Mouse (Mus musculus): ENCODE measurements at regions not wholly inside any gene's neighbourhood (a gene's known extent, or its start where the extent isn't known, plus 50 kb on each side); places are given as distances from the start of the nearest gene placed in this dataset.

GRCm38 (mm10) chr3:147891682-147892081, 1039.5 kb downstream of the Ttll7 start:
- intact Hi-C loops (cut with DNase I) = no loop called here
- no peak for DNase-seq

DNA sequence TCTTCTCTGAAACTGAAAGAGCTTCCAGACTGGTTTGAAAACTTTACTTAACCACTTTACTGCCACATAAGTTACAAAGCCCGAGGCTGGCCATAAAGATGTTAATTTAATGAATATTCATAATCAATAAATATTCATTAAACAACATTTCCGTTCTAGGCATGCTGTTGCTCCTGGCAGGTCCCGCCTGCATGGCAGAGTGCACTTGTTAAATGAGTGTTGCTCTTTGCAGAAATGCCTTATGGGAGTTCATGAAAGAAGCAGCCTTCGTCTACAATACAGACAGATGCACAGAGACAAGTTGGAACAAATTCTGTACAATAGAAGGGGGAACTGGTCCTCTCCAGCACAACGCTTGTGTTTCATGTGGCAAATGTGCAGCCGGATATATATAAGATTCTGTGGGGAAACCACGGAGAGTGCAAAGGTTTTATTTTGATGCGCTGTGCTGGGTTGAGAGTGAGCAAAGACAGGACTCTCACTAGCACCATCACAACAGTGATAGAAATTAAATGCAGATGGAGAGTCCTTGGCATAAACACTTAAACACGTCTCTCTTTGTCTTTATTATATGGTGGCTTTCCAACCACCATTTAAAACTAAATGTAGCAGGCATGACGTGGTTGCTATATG, 1034.2 kb downstream of the Ttll7 start:
- no peak for DNase-seq
- intact Hi-C loops (cut with DNase I) = no loop called here

- DNase-seq = no peak
- intact Hi-C loops (cut with DNase I) = no loop called here
Measured at GRCm38 (mm10) chr3:147882936-147883645, 1030.9 kb downstream of the Ttll7 start.

GRCm38 (mm10) chr3:147878690-147879089, 1026.5 kb downstream of the Ttll7 start:
- intact Hi-C loops (cut with DNase I) = no loop called here
- no peak for DNase-seq

GRCm38 (mm10) chr3:147868281-147868680, 1016.1 kb downstream of the Ttll7 start:
- intact Hi-C loops (cut with DNase I) = no loop called here
- DNase-seq = no peak

- DNase-seq = no peak
- intact Hi-C loops (cut with DNase I) = no loop called here
Measured at GRCm38 (mm10) chr3:147853346-147853745, 1001.2 kb downstream of the Ttll7 start.

GRCm38 (mm10) chr3:147852830-147853229, 1000.7 kb downstream of the Ttll7 start:
- no peak for DNase-seq
- intact Hi-C loops (cut with DNase I) = no loop called here

DNA sequence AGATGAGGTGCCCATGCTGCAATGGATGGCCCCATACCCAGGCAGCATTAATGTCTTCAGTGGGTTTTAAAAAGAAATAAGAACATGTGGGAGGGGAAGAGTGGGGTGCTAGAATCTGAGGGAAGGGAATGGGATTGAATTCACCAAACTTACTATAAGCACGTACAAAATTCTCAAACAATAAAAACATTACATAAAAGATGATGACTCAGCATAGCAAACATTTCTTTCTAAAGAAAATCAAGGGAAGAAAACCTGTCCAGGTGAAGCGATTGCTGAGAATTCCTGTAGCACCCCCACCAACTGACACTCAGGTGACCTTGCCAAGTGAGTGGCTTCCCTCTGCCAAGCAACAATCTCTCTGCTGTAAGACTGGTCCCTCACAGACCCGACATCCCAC, 989.2 kb downstream of the Ttll7 start:
- intact Hi-C loops (cut with DNase I) = no loop called here
- DNase-seq = no peak

DNA sequence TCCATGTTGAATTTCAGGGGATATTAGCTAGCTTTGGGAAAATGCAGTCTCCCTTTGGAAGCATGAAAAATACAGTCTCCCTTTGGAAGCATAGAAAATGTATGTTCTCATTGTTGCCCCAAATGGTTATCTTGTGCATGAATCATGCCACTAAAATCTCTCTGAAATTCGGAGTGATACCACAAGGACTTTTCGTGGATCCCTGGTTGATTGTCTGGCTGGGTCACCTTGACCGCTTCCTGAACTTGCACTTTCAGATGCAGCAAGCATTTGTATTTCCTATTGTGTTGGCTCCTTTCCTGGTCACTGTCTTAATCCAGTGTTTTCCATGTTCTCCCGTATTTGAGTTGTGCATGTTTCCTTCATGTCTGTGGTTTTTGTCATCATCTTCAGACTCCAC, 986.6 kb downstream of the Ttll7 start:
- intact Hi-C loops (cut with DNase I) = no loop called here
- no peak for DNase-seq

DNA sequence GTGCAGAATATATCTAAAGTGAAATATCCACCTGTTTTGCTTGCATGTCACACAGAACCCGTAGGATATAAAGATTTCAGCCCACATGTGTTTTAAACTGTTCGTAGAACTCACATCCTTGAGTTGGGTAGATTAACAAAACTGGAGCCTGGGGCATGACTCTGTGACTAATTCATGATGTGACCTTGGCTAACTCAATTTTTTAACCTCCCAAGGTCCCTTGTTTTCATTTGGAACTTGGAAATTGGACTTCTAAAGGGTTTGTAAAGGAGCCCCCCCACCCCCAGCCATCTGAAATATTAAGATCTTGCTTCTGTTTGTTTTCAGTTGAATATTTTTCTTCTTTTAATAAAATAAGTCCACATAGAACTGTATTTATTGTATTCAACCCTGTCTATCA, 983.5 kb downstream of the Ttll7 start:
- no peak for DNase-seq
- intact Hi-C loops (cut with DNase I) = no loop called here

- no peak for DNase-seq
- intact Hi-C loops (cut with DNase I) = no loop called here
Measured at GRCm38 (mm10) chr3:147825337-147825736, 973.2 kb downstream of the Ttll7 start.

GRCm38 (mm10) chr3:147824451-147824850, 972.3 kb downstream of the Ttll7 start:
- intact Hi-C loops (cut with DNase I) = no loop called here

DNA sequence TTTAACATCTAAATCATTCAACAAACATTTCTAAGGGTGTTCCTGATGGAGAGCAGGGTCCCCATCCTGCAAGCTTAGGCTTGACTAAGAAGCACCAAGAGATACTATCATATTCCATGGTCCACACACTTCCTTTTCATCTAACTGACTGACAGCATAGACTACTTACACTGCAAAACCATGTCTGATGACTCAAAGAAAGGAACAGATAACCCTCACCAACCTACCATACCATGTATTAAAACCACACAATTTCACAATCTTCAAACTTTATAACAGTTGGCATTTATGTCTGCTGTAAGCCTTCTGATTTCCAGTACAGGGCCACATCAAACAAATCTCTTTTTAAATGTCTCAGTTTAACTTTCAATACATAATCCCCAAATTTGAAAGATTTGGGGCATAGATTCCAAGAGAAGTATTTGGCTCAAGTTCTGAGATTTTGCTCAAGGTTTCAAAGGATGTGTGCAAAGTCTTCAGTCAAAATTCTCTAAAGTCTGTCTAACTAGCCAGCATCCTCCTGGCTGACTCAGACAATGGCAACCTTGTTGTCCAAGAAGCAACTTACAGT, 962.0 kb downstream of the Ttll7 start:
- intact Hi-C loops (cut with DNase I) = no loop called here
- no peak for DNase-seq

More at GRCm38 (mm10) chr3:147824451-147824850, 972.3 kb downstream of the Ttll7 start:
- DNase-seq = no peak

DNA sequence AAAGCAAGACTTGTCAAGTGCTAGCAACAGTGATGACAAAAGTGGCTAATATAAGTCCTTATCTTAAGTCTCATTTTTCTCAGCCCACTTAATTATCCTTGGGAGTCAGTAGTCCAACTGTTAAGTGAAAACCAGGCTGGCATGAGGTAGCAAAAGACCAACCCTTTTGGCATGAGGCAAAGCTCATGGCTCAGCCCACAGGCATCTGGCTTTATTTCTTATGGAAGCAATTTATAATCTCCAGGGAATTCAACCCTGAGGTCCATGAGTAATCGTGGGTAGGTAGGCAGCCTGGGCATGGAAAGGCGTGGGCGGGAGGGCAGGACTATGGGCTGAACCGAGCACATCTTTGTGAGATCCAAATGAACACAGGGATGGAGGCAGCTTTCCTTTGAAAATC, 950.4 kb downstream of the Ttll7 start:
- no peak for DNase-seq
- intact Hi-C loops (cut with DNase I) = no loop called here

DNA sequence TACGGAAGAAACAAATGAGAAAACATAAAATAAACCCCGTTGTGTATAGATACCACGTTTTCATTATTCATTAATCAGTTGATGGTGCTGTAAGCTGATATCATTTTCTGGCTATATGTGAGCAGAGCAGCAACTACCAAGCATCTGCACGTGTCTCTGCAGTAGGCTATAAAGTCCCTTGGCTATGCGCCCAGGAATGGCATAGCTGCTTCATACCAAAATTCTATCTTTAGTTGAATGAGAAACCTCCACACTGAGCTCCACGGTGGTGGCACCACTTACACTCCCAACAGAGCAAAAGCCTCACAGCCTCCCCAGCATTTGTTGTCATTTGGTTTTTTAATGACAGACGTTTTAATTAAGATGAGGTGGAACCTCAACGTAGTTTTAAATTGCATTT, 944.4 kb downstream of the Ttll7 start:
- intact Hi-C loops (cut with DNase I) = no loop called here
- DNase-seq = no peak

DNA sequence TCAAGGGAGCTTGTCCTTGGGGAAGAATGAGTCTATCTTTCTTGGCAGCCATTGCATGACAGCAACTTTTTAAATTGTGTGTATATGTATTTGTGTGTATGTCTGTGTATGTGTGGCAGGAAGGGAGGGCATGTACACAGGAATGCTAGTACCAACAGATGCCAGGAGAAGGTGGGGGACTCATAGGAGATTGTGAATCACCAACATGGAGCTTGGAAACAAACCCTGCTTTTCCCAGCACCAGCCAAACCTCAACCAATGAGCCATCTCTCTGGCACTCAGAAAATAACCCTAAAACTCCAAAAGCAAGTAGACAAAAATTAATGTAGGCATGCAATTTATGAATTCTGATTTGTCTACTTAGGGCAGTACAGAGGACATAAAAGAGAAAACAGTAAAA, 942.9 kb downstream of the Ttll7 start:
- intact Hi-C loops (cut with DNase I) = no loop called here
- no peak for DNase-seq

- intact Hi-C loops (cut with DNase I) = no loop called here
- no peak for DNase-seq
Measured at GRCm38 (mm10) chr3:147786555-147786954, 934.4 kb downstream of the Ttll7 start.

DNA sequence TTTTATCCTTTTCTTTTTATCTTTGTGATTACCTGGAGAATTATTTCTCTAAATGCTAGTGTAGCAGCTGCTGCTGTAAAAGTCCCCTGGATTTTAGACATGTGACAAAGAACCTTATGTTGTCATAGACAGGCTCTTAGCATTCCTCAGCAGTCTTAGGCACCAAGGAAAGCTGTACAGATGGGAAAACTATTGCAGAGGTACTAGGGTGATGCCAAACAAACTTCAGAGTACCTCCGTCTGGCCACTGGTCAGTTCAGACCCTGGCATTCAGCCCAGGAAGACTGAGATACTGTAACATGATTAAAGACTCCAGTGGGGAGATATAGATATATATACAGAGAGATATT, 898.6 kb downstream of the Ttll7 start:
- intact Hi-C loops (cut with DNase I) = no loop called here
- no peak for DNase-seq

DNA sequence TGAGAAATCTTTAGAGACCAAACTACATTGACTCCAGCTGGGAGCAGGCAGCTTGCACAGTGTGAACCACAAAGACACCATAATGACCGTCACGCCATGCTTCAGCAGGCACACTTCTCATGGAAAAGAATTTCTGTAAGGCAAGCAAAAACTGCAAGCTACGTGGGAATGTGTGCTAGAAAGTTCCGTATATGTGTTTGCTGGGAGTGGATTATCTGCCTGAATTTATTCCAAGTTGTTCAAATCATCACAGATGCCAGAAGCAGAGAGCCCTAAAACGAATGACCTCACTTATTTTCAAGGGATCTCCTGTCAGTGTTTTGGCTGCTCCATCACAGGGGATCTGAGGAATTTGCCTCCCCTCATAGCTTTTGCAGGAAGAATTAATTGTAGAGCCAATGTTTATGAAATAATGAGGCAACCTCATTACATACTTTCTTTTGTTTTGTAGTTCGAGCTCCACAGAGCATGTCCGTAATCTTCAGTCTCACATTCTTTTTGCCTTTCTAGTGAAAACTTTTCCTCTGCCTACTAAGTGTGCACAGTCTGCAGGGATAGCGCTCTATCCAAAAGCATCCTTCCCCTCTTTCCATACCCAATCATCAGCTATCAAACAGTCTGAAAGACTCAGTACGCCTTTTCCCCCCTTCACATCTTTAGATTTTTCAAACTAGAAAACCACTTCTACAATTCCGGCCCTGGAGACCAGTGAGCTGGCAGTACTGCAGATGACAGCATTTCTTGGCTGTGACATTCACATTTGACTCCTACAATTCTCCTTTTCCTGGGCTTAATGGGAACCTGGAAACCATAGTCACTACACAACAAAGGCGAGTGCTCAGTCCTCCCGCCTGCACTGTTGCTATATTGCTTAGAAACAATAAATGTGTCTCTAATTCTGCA, 898.0 kb downstream of the Ttll7 start:
- DNase-seq = no peak
- intact Hi-C loops (cut with DNase I) = no loop called here

DNA sequence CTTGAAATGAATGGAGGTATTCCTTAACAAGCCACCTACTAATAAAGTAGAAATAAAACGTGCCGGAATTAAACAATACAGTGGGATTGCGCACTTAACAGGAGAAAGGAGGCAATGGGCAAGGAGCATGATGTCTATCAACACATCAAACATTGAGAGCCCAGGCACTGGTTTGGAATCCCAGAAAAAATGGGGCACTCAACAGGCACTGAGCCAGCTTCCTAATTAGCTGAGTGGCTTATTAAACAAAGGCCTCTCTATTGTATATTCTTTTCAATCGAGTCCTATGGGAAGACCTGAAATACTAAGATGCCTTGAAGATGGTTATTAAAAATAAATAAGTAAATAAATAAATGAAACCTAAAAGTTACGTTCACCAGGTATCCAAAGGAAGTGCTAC, 897.3 kb downstream of the Ttll7 start:
- intact Hi-C loops (cut with DNase I) = no loop called here
- no peak for DNase-seq
